Mouse (Mus musculus) thymus, adult 2 months (tissue): ENCODE data around the gene Lyg1. TPM values are rescaled to one million over a fixed set of nuclear protein-coding genes. Genes with fewer than 3 reads are reported as not detected.
A peak's percentile ranks its signal among the peaks of the same experiment; 100 is the strongest.

Experiments
- DNase-seq: peaks from one replicate; pipeline ENCODE4 v3.0.0; 2021
- H3K27ac ChIP-seq: fragments of 200-500 bp; 2 replicates; pipeline ENCODE4 v1.5.1; 2012; ENCODE audit warnings: low read length, control low read depth; ENCODE audit not compliant: control insufficient read depth, insufficient read depth
- H3K27me3 ChIP-seq: fragments of 200-500 bp; 2 replicates; pipeline ENCODE4 v1.6.1; 2012; ENCODE audit warnings: mild to moderate bottlenecking, low read length, moderate library complexity, mixed read lengths; ENCODE audit not compliant: control insufficient read depth, insufficient read depth
- H3K36me3 ChIP-seq: fragments of 200-500 bp; 2 replicates; pipeline ENCODE4 v1.6.1; 2012; ENCODE audit warnings: mild to moderate bottlenecking, low read length, moderate library complexity; ENCODE audit not compliant: control insufficient read depth, insufficient read depth
- H3K4me1 ChIP-seq: fragments of 200-500 bp; replicated peaks from 2 replicates; pipeline ENCODE4 v1.6.1; 2012; ENCODE audit warnings: low read length; ENCODE audit not compliant: control insufficient read depth, insufficient read depth
- H3K4me3 ChIP-seq: fragments of 200-500 bp; 2 replicates; pipeline ENCODE4 v1.5.1; 2012; ENCODE audit warnings: mild to moderate bottlenecking, low read length, control low read depth, moderate library complexity; ENCODE audit not compliant: control insufficient read depth, insufficient read depth
- CTCF ChIP-seq: fragments of 200-500 bp; IDR thresholded peaks from 2 replicates; pipeline ENCODE4 v1.5.1; 2012; ENCODE audit warnings: mild to moderate bottlenecking, control low read depth, low read length, moderate library complexity, borderline replicate concordance; ENCODE audit not compliant: control insufficient read depth, poor library complexity, insufficient read depth; ENCODE audit errors: extremely low read depth
- POLR2A ChIP-seq: fragments of 200-500 bp; IDR thresholded peaks from 2 replicates; pipeline ENCODE4 v1.6.1; 2012; ENCODE audit warnings: mild to moderate bottlenecking, low read length, control low read depth, moderate library complexity; ENCODE audit not compliant: control insufficient read depth, poor library complexity, insufficient read depth; ENCODE audit errors: extremely low read depth
- WGBS: fragments of 180-500 bp; shearing (Covaris S2); methylation state at CpG from one replicate; pipeline ENCODE4 v1.1.7; 2018; 5-methylcytosine and 5-hydroxymethylcytosine counted together
- polyA plus RNA-seq: library from polyadenylated mRNA; depleted of rRNA; stranded (reverse); fragments of >200 nt; gene quantifications from 2 replicates; pipeline ENCODE4 v1.2.3, GENCODE M21; 2012; rRNA removed

The Lyg1 gene
- not detected in 2 replicates for polyA plus RNA-seq

- 91% methylated on average over 5 of the region's 5 CpGs for WGBS
- DNase-seq = no peak
- Histone ChIP-seq H3K4me3 (no peak within 1 kb of the TSS), H3K27ac (no peak within 1 kb of the TSS), H3K27me3 (no peaks in the 10 kb centered on the region), H3K4me1 (no peaks in the 10 kb centered on the region), H3K36me3 (no peaks in the 10 kb centered on the region)
- TF ChIP-seq POLR2A = no peak
- no peak for TF ChIP-seq CTCF
Observed at GRCm38 (mm10) chr1:37957659-37958058, at the start of gene Lyg1. Lyg1 (minus strand) TSS chr1:37957759.

- no peak for DNase-seq
- Histone ChIP-seq H3K4me1 (no peaks in the 10 kb centered on the region), H3K4me3 (no peak overlapping the region), H3K27ac (no peak overlapping the region), H3K36me3 (no peaks in the 10 kb centered on the region), H3K27me3 (no peaks in the 10 kb centered on the region)
- no peak for TF ChIP-seq CTCF
- TF ChIP-seq POLR2A = no peak
- WGBS = 97% methylated on average over 3 of the region's 3 CpGs
Observed at GRCm38 (mm10) chr1:38006741-38007140, 49.2 kb upstream of the Lyg1 start.

GRCm38 (mm10) chr1:38003046-38003445 lies 45.5 kb upstream of the Lyg1 start:
- WGBS = 93% methylated on average over 3 of the region's 3 CpGs
- DNase-seq = no peak
- no peak overlapping the region for H3K4me3 ChIP-seq
- TF ChIP-seq POLR2A (no peak), CTCF (no peak)
- H3K27me3 ChIP-seq = no peaks in the 10 kb centered on the region
- no peaks in the 10 kb centered on the region for H3K36me3 ChIP-seq
- H3K4me1 ChIP-seq = 0 out of 2 replicates have a peak, but pooled peaks cover 2% of the 10 kb centered on the region
- H3K27ac ChIP-seq = no peak overlapping the region

- no peak overlapping the region for H3K4me3 ChIP-seq
- TF ChIP-seq POLR2A (no peak), CTCF (no peak)
- H3K36me3 ChIP-seq = no peaks in the 10 kb centered on the region
- 84% methylated on average over 9 of the region's 9 CpGs for WGBS
- no peaks in the 10 kb centered on the region for H3K27me3 ChIP-seq
- H3K27ac ChIP-seq = no peak overlapping the region
- DNase-seq = no peak
- 0 out of 2 replicates have a peak, but pooled peaks cover 2% of the 10 kb centered on the region for H3K4me1 ChIP-seq
Observed at GRCm38 (mm10) chr1:38001956-38002355, 44.4 kb upstream of the Lyg1 start.

GRCm38 (mm10) chr1:38000844-38001243 lies 43.3 kb upstream of the Lyg1 start:
- DNase-seq = no peak
- TF ChIP-seq CTCF = no peak
- no peak for TF ChIP-seq POLR2A
- H3K4me3 ChIP-seq = no peak overlapping the region
- H3K27me3 ChIP-seq = no peaks in the 10 kb centered on the region
- H3K4me1 ChIP-seq = 0 out of 2 replicates have a peak, but pooled peaks cover 2% of the 10 kb centered on the region
- H3K36me3 ChIP-seq = no peaks in the 10 kb centered on the region
- H3K27ac ChIP-seq = no peak overlapping the region
- 96% methylated on average over 8 of the region's 8 CpGs for WGBS

- Histone ChIP-seq H3K27me3 (no peaks in the 10 kb centered on the region), H3K4me3 (no peak overlapping the region), H3K27ac (no peak overlapping the region), H3K4me1 (0 out of 2 replicates have a peak, but pooled peaks cover 2% of the 10 kb centered on the region), H3K36me3 (peaks cover 8% of the 10 kb centered on the region)
- 71% methylated on average over 3 of the region's 3 CpGs for WGBS
- DNase-seq = no peak
- no peak for TF ChIP-seq CTCF
- no peak for TF ChIP-seq POLR2A
Observed at GRCm38 (mm10) chr1:37999552-37999951, 42.0 kb upstream of the Lyg1 start.

GRCm38 (mm10) chr1:37998371-37999199 lies 41.0 kb upstream of the Lyg1 start:
- Histone ChIP-seq H3K4me3 (peak overlapping the region; percentile 83), H3K27ac (no peak overlapping the region), H3K4me1 (0 out of 2 replicates have a peak, but pooled peaks cover 2% of the 10 kb centered on the region), H3K27me3 (no peaks in the 10 kb centered on the region), H3K36me3 (peaks cover 15% of the 10 kb centered on the region)
- TF ChIP-seq POLR2A (no peak), CTCF (no peak)
- WGBS = 3% methylated on average over 44 of the region's 47 CpGs
- no peak for DNase-seq
